Mouse (Mus musculus) forebrain, embryonic 14.5 days (tissue): Measurements from ENCODE around the gene Acvr1. TPM values are rescaled to one million over a fixed set of nuclear protein-coding genes. Genes with fewer than 3 reads are reported as not detected.
A peak's percentile ranks its signal among the peaks of the same experiment; 100 is the strongest.

ENCODE experiments used
- ATAC-seq: fragments of 200-750 bp; cut with Nextera tagmentation; 2 replicates; pipeline ENCODE4 v1.8.0; 2017; ENCODE audit warnings: mild to moderate bottlenecking, moderate library complexity
- DNase-seq: peaks from one replicate; pipeline ENCODE4 v3.0.0-alpha.2; 2015; ENCODE audit warnings: low spot score
- H3K27ac ChIP-seq: fragments of 300-500 bp; sonication (generic); 2 replicates; pipeline ENCODE4 v1.5.1; 2014; ENCODE audit warnings: low read depth, mild to moderate bottlenecking, control low read depth, low read length, moderate library complexity
- H3K27me3 ChIP-seq: fragments of 300-500 bp; sonication (generic); replicated peaks from 2 replicates; pipeline ENCODE4 v1.6.1; 2014; ENCODE audit warnings: low read length, control low read depth, mixed read lengths; ENCODE audit not compliant: control insufficient read depth, insufficient read depth
- H3K36me3 ChIP-seq: fragments of 300-500 bp; sonication (generic); 2 replicates; pipeline ENCODE4 v1.6.1; 2014; ENCODE audit warnings: low read length, control low read depth; ENCODE audit not compliant: control insufficient read depth, insufficient read depth
- H3K4me1 ChIP-seq: fragments of 300-500 bp; sonication (generic); 2 replicates; pipeline ENCODE4 v1.6.1; 2014; ENCODE audit warnings: antibody characterized with exemption, low read length, control low read depth; ENCODE audit not compliant: control insufficient read depth, insufficient read depth
- H3K4me2 ChIP-seq: fragments of 300-500 bp; sonication (generic); 2 replicates; pipeline ENCODE4 v1.6.1; 2014; ENCODE audit warnings: mild to moderate bottlenecking, control low read depth, low read length
- H3K4me3 ChIP-seq: fragments of 300-500 bp; sonication (generic); 2 replicates; pipeline ENCODE4 v1.5.1; 2014; ENCODE audit warnings: low read depth, low read length, control low read depth
- H3K9ac ChIP-seq: fragments of 300-500 bp; sonication (generic); 2 replicates; pipeline ENCODE4 v1.6.1; 2014; ENCODE audit warnings: mild to moderate bottlenecking, low read length, control low read depth, moderate library complexity
- H3K9me3 ChIP-seq: fragments of 300-500 bp; sonication (generic); replicated peaks from 2 replicates; pipeline ENCODE4 v1.6.1; 2016; ENCODE audit warnings: low read length, control low read depth, mixed read lengths; ENCODE audit not compliant: control insufficient read depth
- WGBS: fragments of 180-500 bp; shearing (Covaris S2); extraction: QIAGEN DNeasy Blood & Tissue Kit; methylation state at CpG from one replicate; pipeline ENCODE4 v1.1.7; 2014; 5-methylcytosine and 5-hydroxymethylcytosine counted together
- polyA plus RNA-seq: library from polyadenylated mRNA; unstranded; fragments of >200 nt; fragmentation: Nextera tagmentation; extraction: Ambion mirVana; gene quantifications from 2 replicates; pipeline ENCODE4 v1.2.1, GENCODE M21; 2014

The Acvr1 gene
- polyA plus RNA-seq, 1 experiment from 2014 or later: 8.7 TPM

- Histone ChIP-seq H3K4me3 (no peak overlapping the region), H3K27ac (peak overlapping the region; percentile 61), H3K9ac (no peak overlapping the region), H3K4me1 (peaks cover 46% of the 10 kb centered on the region), H3K36me3 (0 out of 2 replicates have a peak, but pooled peaks cover 3% of the 10 kb centered on the region), H3K27me3 (no peaks in the 10 kb centered on the region), H3K9me3 (no peaks in the 10 kb centered on the region), H3K4me2 (peak overlapping the region; percentile 13; the same call in 1 of the 2 replicates)
- DNase-seq (peak; percentile 94), ATAC-seq (peak; percentile 89)
- WGBS: 11% methylated on average over 10 of the region's 10 CpGs
Observed at GRCm38 (mm10) chr2:58532260-58532850, 34.6 kb downstream of the Acvr1 start.

- DNase-seq: no peak
- no peak overlapping the region for H3K9ac ChIP-seq
- no peak overlapping the region for H3K4me2 ChIP-seq
- no peaks in the 10 kb centered on the region for H3K36me3 ChIP-seq
- no peak overlapping the region for H3K4me3 ChIP-seq
- peaks cover 46% of the 10 kb centered on the region for H3K4me1 ChIP-seq
- ATAC-seq: no peak
- 56% methylated on average over 4 of the region's 4 CpGs for WGBS
- no peak overlapping the region for H3K27ac ChIP-seq
- no peaks in the 10 kb centered on the region for H3K9me3 ChIP-seq
- H3K27me3 ChIP-seq: no peaks in the 10 kb centered on the region
Observed at GRCm38 (mm10) chr2:58530521-58530920, 36.4 kb downstream of the Acvr1 start.

DNA sequence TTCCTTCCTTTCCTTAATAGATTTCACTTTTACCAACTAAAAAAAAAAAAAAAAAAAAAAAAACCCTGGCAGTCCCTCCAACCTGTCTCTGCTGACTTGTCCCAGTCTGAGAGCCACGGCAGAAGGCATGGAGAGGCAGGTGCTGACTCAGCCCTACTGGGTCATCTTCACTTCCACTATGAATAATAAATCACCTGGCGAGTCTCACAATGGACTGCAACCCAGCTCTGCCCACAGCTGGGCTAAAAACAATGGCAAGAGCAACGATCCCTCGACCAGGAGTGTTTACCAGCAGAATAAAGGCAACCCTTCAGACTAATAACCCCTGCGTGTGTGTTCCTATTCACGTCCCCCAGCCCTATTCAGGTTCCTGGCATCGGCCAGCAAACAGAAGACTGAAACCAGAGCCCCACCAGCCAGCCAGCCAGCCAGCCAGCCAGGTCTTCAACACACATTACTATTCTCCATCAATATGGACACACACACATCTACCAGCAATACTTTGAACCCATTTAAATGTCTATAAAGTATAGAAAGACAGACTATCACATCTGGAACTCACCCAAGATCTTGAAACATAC is 37.0 kb downstream of the Acvr1 start:
- peak; percentile 36 for DNase-seq
- no peak overlapping the region for H3K9ac ChIP-seq
- WGBS: 6% methylated on average over 7 of the region's 7 CpGs
- no peak for ATAC-seq
- peak overlapping the region; percentile 23; the same call in 1 of the 2 replicates for H3K27ac ChIP-seq
- no peaks in the 10 kb centered on the region for H3K36me3 ChIP-seq
- H3K4me3 ChIP-seq: no peak overlapping the region
- no peaks in the 10 kb centered on the region for H3K9me3 ChIP-seq
- peaks cover 46% of the 10 kb centered on the region for H3K4me1 ChIP-seq
- H3K4me2 ChIP-seq: no peak overlapping the region
- H3K27me3 ChIP-seq: no peaks in the 10 kb centered on the region

- DNase-seq (no peak), ATAC-seq (no peak)
- Histone ChIP-seq H3K27ac (no peak overlapping the region), H3K9me3 (no peaks in the 10 kb centered on the region), H3K4me1 (peaks cover 47% of the 10 kb centered on the region), H3K4me2 (no peak overlapping the region), H3K4me3 (no peak overlapping the region), H3K9ac (no peak overlapping the region), H3K27me3 (no peaks in the 10 kb centered on the region), H3K36me3 (no peaks in the 10 kb centered on the region)
- 61% methylated on average over 5 of the region's 5 CpGs for WGBS
Observed at GRCm38 (mm10) chr2:58529384-58529783, 37.6 kb downstream of the Acvr1 start.

DNA sequence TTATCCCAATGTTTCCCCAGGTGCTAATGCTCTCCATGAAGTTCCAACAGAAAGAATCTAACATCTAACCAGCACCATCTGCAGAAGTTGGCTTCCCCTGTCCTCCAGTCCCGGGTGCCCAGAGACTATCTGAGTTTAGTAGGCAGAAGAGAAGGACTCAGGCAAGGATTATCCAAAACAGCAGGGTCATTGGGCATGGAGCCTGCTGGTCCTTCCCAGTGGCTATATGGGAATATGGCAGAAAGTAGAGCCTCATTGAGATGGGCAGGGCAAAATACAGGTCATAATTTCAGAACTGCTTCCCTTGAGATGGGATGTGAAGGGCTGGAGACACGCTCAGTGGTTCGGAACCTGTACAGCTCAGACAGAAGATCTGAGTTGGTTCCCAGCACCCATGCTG is 39.2 kb downstream of the Acvr1 start:
- no peak for ATAC-seq
- DNase-seq: no peak
- no peak overlapping the region for H3K4me3 ChIP-seq
- no peak overlapping the region for H3K9ac ChIP-seq
- no peaks in the 10 kb centered on the region for H3K36me3 ChIP-seq
- H3K27ac ChIP-seq: no peak overlapping the region
- peaks cover 33% of the 10 kb centered on the region for H3K4me1 ChIP-seq
- H3K4me2 ChIP-seq: no peak overlapping the region
- H3K27me3 ChIP-seq: no peaks in the 10 kb centered on the region
- WGBS: 67% methylated on average over 3 of the region's 3 CpGs
- H3K9me3 ChIP-seq: no peaks in the 10 kb centered on the region

- Histone ChIP-seq H3K9me3 (no peaks in the 10 kb centered on the region), H3K27ac (no peak overlapping the region)
- WGBS: 50% methylated on average over 6 of the region's 6 CpGs
Observed at GRCm38 (mm10) chr2:58524356-58524755, 42.6 kb downstream of the Acvr1 start.

GRCm38 (mm10) chr2:58523894-58524293 is 43.1 kb downstream of the Acvr1 start:
- no peak for DNase-seq
- no peak overlapping the region for H3K9ac ChIP-seq
- ATAC-seq: no peak
- H3K9me3 ChIP-seq: no peaks in the 10 kb centered on the region
- H3K36me3 ChIP-seq: no peaks in the 10 kb centered on the region
- 85% methylated on average over 5 of the region's 5 CpGs for WGBS
- H3K27ac ChIP-seq: no peak overlapping the region
- H3K4me1 ChIP-seq: peaks cover 5% of the 10 kb centered on the region; the same call in 1 of the 2 replicates
- H3K4me3 ChIP-seq: no peak overlapping the region
- no peaks in the 10 kb centered on the region for H3K27me3 ChIP-seq
- no peak overlapping the region for H3K4me2 ChIP-seq

More at GRCm38 (mm10) chr2:58524356-58524755, 42.6 kb downstream of the Acvr1 start:
- Histone ChIP-seq H3K36me3 (no peaks in the 10 kb centered on the region), H3K9ac (no peak overlapping the region), H3K27me3 (no peaks in the 10 kb centered on the region), H3K4me2 (no peak overlapping the region), H3K4me3 (no peak overlapping the region), H3K4me1 (peaks cover 5% of the 10 kb centered on the region; the same call in 1 of the 2 replicates)
- no peak for ATAC-seq
- DNase-seq: peak; percentile 41

GRCm38 (mm10) chr2:58523097-58523496 is 43.9 kb downstream of the Acvr1 start:
- H3K9me3 ChIP-seq: no peaks in the 10 kb centered on the region
- no peak overlapping the region for H3K4me3 ChIP-seq
- peaks cover 5% of the 10 kb centered on the region; the same call in 1 of the 2 replicates for H3K4me1 ChIP-seq
- no peak overlapping the region for H3K4me2 ChIP-seq
- WGBS: 84% methylated on average over 12 of the region's 12 CpGs
- H3K36me3 ChIP-seq: no peaks in the 10 kb centered on the region
- H3K9ac ChIP-seq: no peak overlapping the region
- no peak for DNase-seq
- H3K27me3 ChIP-seq: no peaks in the 10 kb centered on the region
- no peak for ATAC-seq
- no peak overlapping the region for H3K27ac ChIP-seq

DNA sequence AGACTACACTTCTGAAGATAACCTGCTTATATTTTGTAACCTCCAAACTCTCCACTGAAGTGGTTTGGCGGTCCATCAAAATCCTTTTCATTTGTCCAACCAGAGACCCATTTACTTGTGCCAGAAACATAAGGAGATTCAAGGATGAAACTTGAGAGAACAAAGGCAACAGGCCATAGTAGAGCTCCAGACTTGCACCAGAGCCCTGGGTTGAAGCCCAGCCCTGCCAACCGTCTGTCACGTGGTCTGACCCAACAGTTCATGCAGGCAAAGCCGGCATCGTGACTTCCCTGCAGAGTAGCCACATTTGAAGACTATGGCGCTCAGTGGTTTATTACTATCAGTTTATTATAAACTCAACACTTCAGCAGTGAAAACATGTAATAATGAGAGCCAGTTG is 45.3 kb downstream of the Acvr1 start:
- ATAC-seq (no peak), DNase-seq (no peak)
- Histone ChIP-seq H3K27ac (no peak overlapping the region), H3K36me3 (no peaks in the 10 kb centered on the region), H3K9ac (no peak overlapping the region), H3K9me3 (no peaks in the 10 kb centered on the region), H3K4me2 (no peak overlapping the region), H3K4me3 (no peak overlapping the region), H3K4me1 (peaks cover 6% of the 10 kb centered on the region; the same call in 1 of the 2 replicates), H3K27me3 (no peaks in the 10 kb centered on the region)
- WGBS: 87% methylated on average over 6 of the region's 6 CpGs
